Mouse (Mus musculus) forebrain, embryonic 15.5 days (tissue): ENCODE data around the gene Sema5b. TPM values are rescaled to one million over a fixed set of nuclear protein-coding genes. Genes with fewer than 3 reads are reported as not detected.

Experiments used
- ATAC-seq: fragments of 200-750 bp; cut with Nextera tagmentation; replicated peaks from 2 replicates; pipeline ENCODE4 v1.8.0; 2017; ENCODE audit warnings: mild to moderate bottlenecking, moderate TSS enrichment, moderate library complexity
- H3K27ac ChIP-seq: fragments of 300-500 bp; sonication (generic); replicated peaks from 2 replicates; pipeline ENCODE4 v1.5.1; 2015; ENCODE audit warnings: mild to moderate bottlenecking, inconsistent platforms
- H3K27me3 ChIP-seq: fragments of 300-500 bp; sonication (generic); 2 replicates; pipeline ENCODE4 v1.6.1; 2015; ENCODE audit warnings: inconsistent platforms
- H3K36me3 ChIP-seq: fragments of 300-500 bp; sonication (generic); 2 replicates; pipeline ENCODE4 v1.6.1; 2015; ENCODE audit warnings: mild to moderate bottlenecking, inconsistent platforms
- H3K4me1 ChIP-seq: fragments of 300-500 bp; sonication (generic); 2 replicates; pipeline ENCODE4 v1.6.1; 2015; ENCODE audit warnings: inconsistent platforms
- H3K4me2 ChIP-seq: fragments of 300-500 bp; sonication (generic); replicated peaks from 2 replicates; pipeline ENCODE4 v1.6.1; 2015; ENCODE audit warnings: mild to moderate bottlenecking, inconsistent platforms
- H3K4me3 ChIP-seq: fragments of 300-500 bp; sonication (generic); 2 replicates; pipeline ENCODE4 v1.5.1; 2015; ENCODE audit warnings: mild to moderate bottlenecking, inconsistent platforms
- H3K9ac ChIP-seq: fragments of 300-500 bp; sonication (generic); replicated peaks from 2 replicates; pipeline ENCODE4 v1.6.1; 2015; ENCODE audit warnings: mild to moderate bottlenecking, inconsistent platforms
- H3K9me3 ChIP-seq: fragments of 300-500 bp; sonication (generic); 2 replicates; pipeline ENCODE4 v1.6.1; 2016; ENCODE audit warnings: inconsistent platforms
- WGBS: fragments of 180-500 bp; shearing (Covaris S2); methylation state at CpG from one replicate; pipeline ENCODE4 v1.1.7; 2015; ENCODE audit warnings: mixed read lengths; 5-methylcytosine and 5-hydroxymethylcytosine counted together
- polyA plus RNA-seq: library from polyadenylated mRNA; unstranded; fragments of >200 nt; fragmentation: Nextera tagmentation; extraction: Ambion mirVana; gene quantifications from 2 replicates; pipeline ENCODE4 v1.2.1, GENCODE M21; 2015

Gene Sema5b
- 31.5 and 34.0 TPM in 2 replicates for polyA plus RNA-seq

GRCm38 (mm10) chr16:35541117-35541641, at the start of gene Sema5b:
Gene Sema5b (plus strand): TSS chr16:35541145.
- no peaks in the 10 kb centered on the region for H3K9me3 ChIP-seq
- WGBS = 1% methylated on average over 41 of the region's 54 CpGs
- H3K4me3 ChIP-seq = peak within 1 kb of the TSS; percentile 93
- H3K4me2 ChIP-seq = peak within 1 kb of the TSS; percentile 94
- H3K27ac ChIP-seq = peak within 1 kb of the TSS; percentile 88
- peak within 1 kb of the TSS; percentile 64 for H3K9ac ChIP-seq
- H3K4me1 ChIP-seq = peaks cover 33% of the 10 kb centered on the region
- peaks cover 8% of the 10 kb centered on the region for H3K27me3 ChIP-seq
- ATAC-seq = peak; percentile 88
- no peaks in the 10 kb centered on the region for H3K36me3 ChIP-seq

GRCm38 (mm10) chr16:35500342-35500741, 40.6 kb upstream of the Sema5b start:
- no peak for ATAC-seq
- Histone ChIP-seq H3K4me1 (no peaks in the 10 kb centered on the region), H3K4me3 (no peak overlapping the region), H3K9ac (no peak overlapping the region), H3K4me2 (no peak overlapping the region), H3K27me3 (no peaks in the 10 kb centered on the region), H3K9me3 (no peaks in the 10 kb centered on the region), H3K27ac (no peak overlapping the region), H3K36me3 (no peaks in the 10 kb centered on the region)
- 85% methylated on average over 3 of the region's 3 CpGs for WGBS

GRCm38 (mm10) chr16:35501106-35501760, 39.7 kb upstream of the Sema5b start:
- Histone ChIP-seq H3K4me1 (no peaks in the 10 kb centered on the region), H3K9me3 (no peaks in the 10 kb centered on the region), H3K27ac (no peak overlapping the region), H3K4me2 (no peak overlapping the region), H3K9ac (no peak overlapping the region), H3K36me3 (no peaks in the 10 kb centered on the region), H3K4me3 (no peak overlapping the region), H3K27me3 (no peaks in the 10 kb centered on the region)
- no peak for ATAC-seq
- 82% methylated on average over 4 of the region's 4 CpGs for WGBS

- H3K9ac ChIP-seq = no peak overlapping the region
- H3K36me3 ChIP-seq = no peaks in the 10 kb centered on the region
- ATAC-seq = no peak
- no peaks in the 10 kb centered on the region for H3K4me1 ChIP-seq
- no peaks in the 10 kb centered on the region for H3K9me3 ChIP-seq
- no peaks in the 10 kb centered on the region for H3K27me3 ChIP-seq
- H3K4me2 ChIP-seq = no peak overlapping the region
- WGBS = 84% methylated on average over 11 of the region's 11 CpGs
- no peak overlapping the region for H3K27ac ChIP-seq
- no peak overlapping the region for H3K4me3 ChIP-seq
Measured at GRCm38 (mm10) chr16:35502456-35502855, 38.5 kb upstream of the Sema5b start.

- Histone ChIP-seq H3K27ac (no peak overlapping the region), H3K9me3 (no peaks in the 10 kb centered on the region), H3K4me1 (no peaks in the 10 kb centered on the region), H3K4me3 (no peak overlapping the region), H3K4me2 (no peak overlapping the region), H3K27me3 (no peaks in the 10 kb centered on the region), H3K9ac (no peak overlapping the region), H3K36me3 (no peaks in the 10 kb centered on the region)
- 83% methylated on average over 8 of the region's 8 CpGs for WGBS
- no peak for ATAC-seq
Measured at GRCm38 (mm10) chr16:35504266-35504665, 36.7 kb upstream of the Sema5b start.

- Histone ChIP-seq H3K9ac (no peak overlapping the region), H3K9me3 (no peaks in the 10 kb centered on the region), H3K4me1 (no peaks in the 10 kb centered on the region), H3K4me3 (no peak overlapping the region), H3K36me3 (no peaks in the 10 kb centered on the region), H3K27me3 (no peaks in the 10 kb centered on the region), H3K4me2 (no peak overlapping the region), H3K27ac (no peak overlapping the region)
- 90% methylated on average over 4 of the region's 4 CpGs for WGBS
- ATAC-seq = no peak
Measured at GRCm38 (mm10) chr16:35505786-35506185, 35.2 kb upstream of the Sema5b start.

GRCm38 (mm10) chr16:35508581-35508980, 32.4 kb upstream of the Sema5b start:
- 86% methylated on average over 6 of the region's 6 CpGs for WGBS
- Histone ChIP-seq H3K4me3 (no peak overlapping the region), H3K27ac (no peak overlapping the region), H3K9me3 (no peaks in the 10 kb centered on the region), H3K4me1 (no peaks in the 10 kb centered on the region), H3K4me2 (no peak overlapping the region), H3K9ac (no peak overlapping the region), H3K27me3 (no peaks in the 10 kb centered on the region), H3K36me3 (no peaks in the 10 kb centered on the region)
- no peak for ATAC-seq

- WGBS = 61% methylated on average over 11 of the region's 11 CpGs
- no peaks in the 10 kb centered on the region for H3K4me1 ChIP-seq
- no peak overlapping the region for H3K27ac ChIP-seq
- no peaks in the 10 kb centered on the region for H3K27me3 ChIP-seq
- no peaks in the 10 kb centered on the region for H3K9me3 ChIP-seq
- no peak for ATAC-seq
- H3K4me3 ChIP-seq = no peak overlapping the region
- H3K36me3 ChIP-seq = no peaks in the 10 kb centered on the region
- no peak overlapping the region for H3K4me2 ChIP-seq
- no peak overlapping the region for H3K9ac ChIP-seq
Measured at GRCm38 (mm10) chr16:35509331-35510070, 31.4 kb upstream of the Sema5b start.

GRCm38 (mm10) chr16:35515977-35516612, 24.9 kb upstream of the Sema5b start:
- no peak for ATAC-seq
- 53% methylated on average over 21 of the region's 21 CpGs for WGBS
- no peaks in the 10 kb centered on the region for H3K9me3 ChIP-seq
- no peaks in the 10 kb centered on the region for H3K36me3 ChIP-seq
- H3K27me3 ChIP-seq = no peaks in the 10 kb centered on the region
- H3K4me2 ChIP-seq = no peak overlapping the region
- H3K27ac ChIP-seq = no peak overlapping the region
- no peak overlapping the region for H3K4me3 ChIP-seq
- H3K9ac ChIP-seq = no peak overlapping the region
- peaks cover 9% of the 10 kb centered on the region for H3K4me1 ChIP-seq

GRCm38 (mm10) chr16:35517976-35518951, 22.7 kb upstream of the Sema5b start:
- Histone ChIP-seq H3K4me2 (no peak overlapping the region), H3K4me1 (peaks cover 9% of the 10 kb centered on the region), H3K9ac (no peak overlapping the region), H3K27ac (no peak overlapping the region), H3K9me3 (no peaks in the 10 kb centered on the region), H3K27me3 (no peaks in the 10 kb centered on the region), H3K36me3 (no peaks in the 10 kb centered on the region), H3K4me3 (no peak overlapping the region)
- 58% methylated on average over 23 of the region's 23 CpGs for WGBS
- ATAC-seq = no peak

GRCm38 (mm10) chr16:35519245-35519644, 21.7 kb upstream of the Sema5b start:
- no peak for ATAC-seq

More at GRCm38 (mm10) chr16:35519245-35519644, 21.7 kb upstream of the Sema5b start:
- no peaks in the 10 kb centered on the region for H3K36me3 ChIP-seq
- no peaks in the 10 kb centered on the region for H3K9me3 ChIP-seq
- peaks cover 9% of the 10 kb centered on the region for H3K4me1 ChIP-seq
- no peak overlapping the region for H3K4me3 ChIP-seq
- no peaks in the 10 kb centered on the region for H3K27me3 ChIP-seq
- no peak overlapping the region for H3K4me2 ChIP-seq
- WGBS = 70% methylated on average over 7 of the region's 7 CpGs
- no peak overlapping the region for H3K9ac ChIP-seq
- H3K27ac ChIP-seq = no peak overlapping the region
